Mouse (Mus musculus): ENCODE measurements around the gene Mtnr1b. TPM values are rescaled to one million over a fixed set of nuclear protein-coding genes. Genes with fewer than 3 reads are reported as not detected.

Mtnr1b gene
- not detected for polyA plus RNA-seq (2017; shearing (Covaris generic))

GRCm38 (mm10) chr9:15874506-15875160, at the start of gene Mtnr1b:
Mtnr1b (minus strand) TSS chr9:15874556.

Other genes starting within 250 kb of the Mtnr1b start
- gene Deup1, start 246.6 kb downstream of the Mtnr1b start, polyA plus RNA-seq (2017; shearing (Covaris generic)): not detected
- gene Slc36a4, start 164.8 kb downstream of the Mtnr1b start, polyA plus RNA-seq (2017; shearing (Covaris generic)): 6.1 TPM

Data from naive thymus-derived CD4-positive, alpha-beta T cell, adult 5 months (primary cell).